Mouse (Mus musculus) common myeloid progenitor, adult 5-6 weeks (primary cell): ENCODE data around the gene Anapc10. TPM values are rescaled to one million over a fixed set of nuclear protein-coding genes. Genes with fewer than 3 reads are reported as not detected.
"Not testable (repeated sequence)": the region's sequence is repeated elsewhere in the genome, so short reads cannot be mapped to it uniquely, and the experiment has no call there.

Source experiments
- ATAC-seq: replicated peaks from 2 replicates; pipeline ENCODE4 v1.8.0; 2016; ENCODE audit warnings: low read depth, mild to moderate bottlenecking, moderate TSS enrichment, inconsistent platforms; ENCODE audit not compliant: poor library complexity, severe bottlenecking
- total RNA-seq: library from RNA; stranded (forward); fragments of 200-1000, 187-1606 nt; gene quantifications from 2 replicates; pipeline ENCODE4 v1.2.3, GENCODE M21; 2017

Anapc10 gene
- 10.2 and 13.6 TPM in 2 replicates for total RNA-seq

GRCm38 (mm10) chr8:79711064-79711961 is at the start of gene Anapc10, which contains the start of gene Abce1:
Gene Anapc10 (plus strand): TSS chr8:79711820.
Gene Abce1 (minus strand): TSS chr8:79711740.
- peak; percentile 96 for ATAC-seq

- ATAC-seq: no peak
These were observed 35.2 kb upstream of the Anapc10 start for GRCm38 (mm10) chr8:79676461-79676860.

- peak; percentile 89 for ATAC-seq
These were observed 32.6 kb upstream of the Anapc10 start for GRCm38 (mm10) chr8:79679005-79679404.

- ATAC-seq: peak; percentile 45
These were observed 31.5 kb upstream of the Anapc10 start for GRCm38 (mm10) chr8:79680083-79680482.

DNA sequence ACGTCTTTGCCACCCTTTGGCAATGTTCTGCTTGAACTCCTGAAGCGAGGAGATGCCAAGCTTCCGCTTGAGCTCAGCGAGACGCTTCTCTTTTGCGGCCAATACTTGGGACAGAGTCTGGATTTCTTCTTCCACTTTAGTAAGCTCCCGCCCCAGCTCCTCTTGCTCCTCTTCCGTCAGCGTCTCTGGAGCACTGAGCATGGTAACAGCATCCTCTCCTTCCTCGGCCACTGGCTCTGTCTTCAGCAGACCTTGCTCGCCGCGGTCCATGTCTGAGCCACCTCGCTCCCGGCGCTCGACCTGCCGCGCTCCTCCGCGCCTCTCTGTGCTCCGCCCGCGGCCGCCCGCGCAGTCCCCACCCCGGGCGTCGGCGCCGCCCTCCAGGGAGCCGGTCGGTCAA is 31.1 kb upstream of the Anapc10 start:
- ATAC-seq: peak; percentile 29; the same call in 1 of the 2 replicates

DNA sequence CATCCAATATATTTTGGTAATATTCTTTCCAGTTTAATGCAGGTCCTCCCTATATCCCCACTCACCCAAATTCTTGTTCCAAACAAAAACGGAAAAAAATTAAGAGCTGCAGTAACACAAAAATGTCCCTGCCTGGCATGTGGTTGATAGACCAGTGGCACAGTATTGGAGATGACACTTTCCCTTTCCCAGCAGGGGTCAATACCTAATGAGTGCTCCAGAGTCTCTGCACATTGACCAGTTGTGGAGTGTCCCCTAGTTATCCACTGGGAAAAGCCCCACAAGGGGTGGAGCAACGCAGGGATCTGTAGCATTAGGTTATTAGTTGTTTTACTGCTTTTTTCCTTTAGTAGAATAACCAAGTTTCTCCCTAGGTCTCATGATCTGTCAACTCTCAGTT is 30.7 kb upstream of the Anapc10 start:
- no peak for ATAC-seq

DNA sequence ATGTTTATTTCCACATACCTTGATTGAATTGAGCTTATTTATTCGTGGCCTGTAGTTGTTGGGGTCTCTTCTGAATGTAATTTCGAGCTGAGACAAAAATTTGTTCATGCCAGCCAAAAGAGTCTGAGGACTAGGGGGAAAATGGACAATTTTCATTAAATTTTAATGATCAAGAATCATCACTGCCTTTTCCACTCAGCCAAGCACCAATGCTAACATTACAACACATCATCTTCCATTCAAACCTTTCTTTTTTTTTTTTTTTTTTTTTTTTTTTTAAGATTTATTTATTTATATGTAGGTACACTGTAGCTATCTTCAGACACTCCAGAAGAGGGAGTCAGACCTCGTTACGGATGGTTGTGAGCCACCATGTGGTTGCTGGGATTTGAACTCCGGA is 25.7 kb upstream of the Anapc10 start:
- ATAC-seq: not testable (repeated sequence)

DNA sequence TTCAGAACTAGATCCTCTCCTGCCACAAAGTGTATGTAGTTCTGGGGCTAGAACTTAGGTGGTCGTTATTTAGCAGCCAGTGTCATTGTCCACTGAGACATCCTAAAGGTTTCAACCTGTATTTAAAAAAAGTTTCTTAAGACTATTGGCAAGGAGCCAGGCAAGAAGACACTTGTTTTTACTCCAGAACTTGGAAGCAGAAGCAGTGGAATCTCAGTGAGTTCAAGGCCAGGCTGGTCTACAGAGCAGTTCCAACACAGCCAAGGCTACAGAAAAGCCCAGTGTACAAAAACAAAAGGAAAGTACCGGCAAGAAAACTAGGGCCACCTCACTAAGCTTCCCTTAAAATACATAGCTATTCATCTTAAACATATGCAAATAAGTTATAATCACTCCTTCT is 19.1 kb upstream of the Anapc10 start:
- ATAC-seq: no peak

DNA sequence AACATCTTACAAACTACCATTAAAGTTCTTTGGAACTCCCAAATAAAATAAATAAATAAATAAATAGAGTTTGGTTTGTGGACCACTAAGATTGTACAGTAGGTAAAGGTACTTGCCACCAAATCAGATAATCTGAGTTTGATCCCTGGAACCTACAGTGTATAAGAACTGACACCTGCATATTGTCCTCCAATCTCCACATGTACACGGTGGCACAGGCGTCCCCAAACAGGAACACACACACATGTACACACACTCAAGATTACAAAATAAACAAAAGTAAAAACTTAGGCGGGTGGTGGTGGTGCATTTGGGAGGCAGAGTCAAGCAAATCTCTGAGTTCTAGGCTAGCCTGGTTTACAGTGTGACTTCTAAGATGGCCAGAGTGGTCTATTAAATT is 4.9 kb upstream of the Anapc10 start:
- ATAC-seq: no peak

- no peak for ATAC-seq
These were observed 1.1 kb downstream of the Anapc10 start for GRCm38 (mm10) chr8:79712676-79713075.

DNA sequence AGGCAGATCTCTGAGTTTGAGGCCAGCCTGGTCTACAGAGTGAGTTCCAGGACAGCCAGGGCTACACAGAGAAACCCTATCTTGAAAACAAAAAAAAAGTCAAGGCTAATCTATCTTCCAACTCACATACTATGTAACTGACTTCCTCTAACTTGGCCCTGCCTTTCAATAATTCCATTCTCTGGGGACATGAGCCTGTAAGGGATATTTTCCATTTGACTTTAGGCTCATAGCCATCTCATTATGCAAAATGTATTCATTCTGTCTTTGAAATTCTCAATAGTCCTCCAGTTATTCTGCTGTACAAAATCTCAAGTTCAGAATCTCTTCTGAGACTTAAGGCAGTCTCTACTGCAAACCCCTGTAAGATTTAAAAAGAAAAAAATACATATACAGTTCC is 9.9 kb downstream of the Anapc10 start:
- no peak for ATAC-seq

GRCm38 (mm10) chr8:79723308-79723707 is 11.7 kb downstream of the Anapc10 start:
- no peak for ATAC-seq

DNA sequence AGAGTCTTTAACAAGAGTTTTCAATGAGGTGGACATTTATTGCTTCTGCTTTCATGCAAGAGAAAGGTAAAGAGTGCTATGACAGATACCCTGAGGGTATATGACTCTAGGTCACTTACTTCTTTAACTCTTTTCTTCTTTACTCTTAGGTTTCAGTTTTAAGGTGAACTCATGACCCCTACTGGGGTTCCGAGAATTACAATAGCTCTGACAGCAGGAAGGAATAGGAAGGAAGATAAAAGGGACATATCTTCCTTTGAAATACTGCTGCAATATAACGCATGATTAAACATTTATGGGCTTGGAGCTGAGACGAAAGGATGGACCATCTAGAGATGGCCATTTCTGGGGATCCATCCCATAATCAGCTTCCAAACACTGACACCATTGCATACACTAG is 13.0 kb downstream of the Anapc10 start:
- ATAC-seq: peak; percentile 60; the same call in 1 of the 2 replicates

- ATAC-seq: no peak
These were observed 16.3 kb downstream of the Anapc10 start for GRCm38 (mm10) chr8:79727900-79728299.

DNA sequence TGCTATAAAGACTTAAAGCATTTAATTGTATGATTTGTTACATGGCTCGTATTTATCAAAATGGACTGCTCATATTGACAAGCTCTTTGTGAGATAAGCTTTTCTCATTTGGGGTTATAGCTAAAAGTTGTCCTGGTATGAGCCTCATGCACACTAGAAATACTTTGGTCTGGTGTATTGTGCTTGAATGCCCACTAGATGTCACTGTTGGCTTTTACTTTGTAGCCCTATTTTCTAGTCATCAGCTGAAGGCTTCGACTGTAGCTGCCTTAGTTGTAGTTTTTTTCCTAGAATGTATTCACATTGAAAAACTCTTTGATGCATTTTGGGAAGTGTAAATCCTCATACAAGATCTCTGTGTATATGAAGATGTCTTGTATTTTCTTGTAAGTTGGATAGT is 22.7 kb downstream of the Anapc10 start:
- ATAC-seq: peak; percentile 93

GRCm38 (mm10) chr8:79748171-79748570 is 36.6 kb downstream of the Anapc10 start:
- ATAC-seq: no peak

- ATAC-seq: no peak
These were observed 37.0 kb downstream of the Anapc10 start for GRCm38 (mm10) chr8:79748591-79748990.

- ATAC-seq: no peak
These were observed 38.7 kb downstream of the Anapc10 start for GRCm38 (mm10) chr8:79750305-79750704.

DNA sequence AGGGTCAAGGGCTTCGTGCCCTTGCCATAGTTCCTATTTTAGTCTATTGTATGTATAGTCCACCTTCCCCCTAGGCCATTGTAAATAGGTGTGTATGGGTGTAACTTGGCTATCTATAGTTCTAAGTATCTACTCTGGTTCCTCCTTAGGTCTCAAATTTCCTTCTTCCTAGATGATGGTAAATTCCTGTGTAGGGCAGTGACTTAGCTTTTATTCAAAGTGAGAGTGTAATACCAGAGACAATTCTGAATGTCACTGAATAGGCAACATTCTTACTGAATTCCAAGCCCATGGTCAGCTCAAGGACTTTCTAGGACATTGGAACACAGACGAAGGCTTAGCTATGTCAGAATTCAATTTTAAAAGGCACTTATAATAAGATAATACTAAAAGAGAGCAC is 83.3 kb downstream of the Anapc10 start:
- not testable (repeated sequence) for ATAC-seq

DNA sequence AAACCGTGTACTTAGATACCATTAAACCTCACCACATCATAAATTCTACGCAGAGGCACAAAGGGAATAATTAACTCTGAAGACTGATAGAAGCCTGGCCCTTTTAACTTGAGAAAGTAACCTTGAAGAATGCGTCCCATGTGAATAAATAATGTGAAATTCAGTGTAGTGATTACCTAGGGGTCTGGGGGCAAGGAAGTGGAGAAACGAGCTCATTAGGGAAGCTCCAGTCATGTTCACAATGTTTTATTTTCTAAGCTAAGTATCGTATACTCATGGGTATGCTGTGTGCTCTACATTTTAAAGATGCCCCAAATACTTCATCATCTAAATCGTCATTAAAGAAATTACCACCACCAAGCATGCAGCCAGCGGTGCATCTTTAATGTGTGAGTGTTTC is 85.1 kb downstream of the Anapc10 start:
- ATAC-seq: no peak

DNA sequence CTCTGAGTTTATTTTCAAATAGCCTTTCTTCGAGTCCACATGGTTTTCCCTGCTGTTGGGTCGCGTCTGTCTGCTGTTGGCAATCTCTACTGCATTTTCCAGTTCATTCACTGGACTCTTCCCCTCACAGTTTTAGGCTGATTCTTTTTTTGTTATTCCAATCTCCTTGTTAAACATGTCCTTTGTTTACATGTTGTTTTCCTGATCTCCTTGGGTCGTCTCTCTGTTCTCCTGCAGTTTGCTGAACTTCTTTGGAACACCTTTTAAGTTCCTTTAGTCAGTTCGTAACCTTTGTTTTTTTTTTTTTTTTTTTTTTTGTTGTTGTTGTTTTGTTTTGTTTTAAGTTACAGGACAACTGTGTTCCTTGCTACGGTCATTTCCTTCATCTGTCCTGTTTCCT is 92.9 kb downstream of the Anapc10 start:
- no peak for ATAC-seq

DNA sequence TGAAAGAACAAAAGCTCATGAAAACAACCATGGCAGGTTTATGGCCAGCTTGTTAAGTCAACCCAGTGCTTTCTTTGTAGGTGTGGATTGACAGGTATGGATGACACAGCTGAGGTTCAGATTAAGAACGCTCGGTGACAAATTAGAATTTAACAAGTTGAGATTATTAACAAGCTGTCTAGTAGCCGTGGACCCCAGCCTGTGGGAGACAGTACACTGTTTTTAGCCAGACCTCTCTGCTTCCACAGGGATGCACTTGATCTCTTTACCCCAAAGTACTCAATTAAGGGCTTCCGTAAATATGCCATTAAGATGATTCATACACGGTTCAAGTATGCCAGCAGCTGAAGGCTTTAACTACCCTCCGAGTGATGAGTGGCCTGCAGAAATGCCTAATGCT is 95.4 kb downstream of the Anapc10 start:
- ATAC-seq: no peak
